Mouse (Mus musculus) liver, embryonic 14.5 days (tissue): ENCODE measurements around the gene Mcf2l.

Experiments used
- CTCF ChIP-seq: IDR thresholded peaks from 2 replicates; pipeline ENCODE4 v1.5.1; 2016; ENCODE audit warnings: antibody characterized with exemption, low read depth, control low read depth
- EP300 ChIP-seq: IDR thresholded peaks from 2 replicates; pipeline ENCODE4 v1.6.1; 2016; ENCODE audit warnings: antibody characterized with exemption, low read depth

GRCm38 (mm10) chr8:12928931-12929330 lies 55.3 kb downstream of the Mcf2l start:
- TF ChIP-seq CTCF (no peak), EP300 (no peak)
